Mouse (Mus musculus) c-Kit-positive CD71-negative TER-119-negative erythroid progenitor cells, embryonic 14.5 days (primary cell): Measurements from ENCODE around the gene Tgfbrap1.
"Not testable (repeated sequence)": the region's sequence is repeated elsewhere in the genome, so short reads cannot be mapped to it uniquely, and the experiment has no call there.

Experiments used
- DNase-seq: peaks from one replicate; pipeline ENCODE4 v3.0.0-alpha.2; 2013; ENCODE audit warnings: low read depth

Gene Tgfbrap1

DNA sequence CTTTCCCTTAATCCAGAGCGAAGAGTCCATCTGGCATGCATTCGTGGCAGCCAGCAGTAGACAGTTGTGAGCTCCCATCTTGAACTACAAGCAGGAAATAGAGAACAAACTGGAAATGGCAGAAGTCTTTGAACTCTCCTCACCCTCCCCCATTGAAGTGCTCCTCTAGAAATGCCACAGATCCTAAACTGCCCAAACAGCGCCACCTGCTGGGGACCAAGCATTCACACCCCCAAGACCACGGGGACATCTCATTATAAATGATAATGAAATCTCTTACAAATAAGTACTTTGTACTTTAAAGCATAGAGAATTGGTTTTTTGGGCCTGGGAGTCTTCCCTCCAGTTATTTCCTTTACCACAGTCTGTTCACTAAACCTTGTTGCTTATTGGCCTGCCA lies 12.1 kb upstream of the Tgfbrap1 start:
- DNase-seq: peak; percentile 50

- DNase-seq: no peak
Observed at GRCm38 (mm10) chr1:43108729-43109128, 10.3 kb upstream of the Tgfbrap1 start.

DNA sequence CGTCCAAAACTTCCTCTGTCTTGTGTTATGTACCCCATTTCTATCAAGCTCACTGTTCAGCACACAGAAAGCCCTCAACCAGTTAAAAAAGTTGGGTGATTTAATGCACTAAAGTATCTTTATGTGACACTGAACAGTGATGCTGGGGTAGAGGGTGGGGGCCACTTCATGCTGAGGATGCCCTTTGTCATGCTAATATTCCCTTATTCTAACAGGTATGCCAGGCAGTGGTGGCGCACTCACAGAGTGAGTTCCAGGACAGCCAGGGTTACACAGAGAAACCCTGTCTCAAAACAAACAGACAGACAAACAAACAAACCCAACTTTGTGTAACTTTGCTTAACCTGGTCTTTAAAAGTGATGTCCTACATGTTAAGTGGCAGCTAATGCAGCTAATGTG lies 4.2 kb downstream of the Tgfbrap1 start:
- DNase-seq: no peak

DNA sequence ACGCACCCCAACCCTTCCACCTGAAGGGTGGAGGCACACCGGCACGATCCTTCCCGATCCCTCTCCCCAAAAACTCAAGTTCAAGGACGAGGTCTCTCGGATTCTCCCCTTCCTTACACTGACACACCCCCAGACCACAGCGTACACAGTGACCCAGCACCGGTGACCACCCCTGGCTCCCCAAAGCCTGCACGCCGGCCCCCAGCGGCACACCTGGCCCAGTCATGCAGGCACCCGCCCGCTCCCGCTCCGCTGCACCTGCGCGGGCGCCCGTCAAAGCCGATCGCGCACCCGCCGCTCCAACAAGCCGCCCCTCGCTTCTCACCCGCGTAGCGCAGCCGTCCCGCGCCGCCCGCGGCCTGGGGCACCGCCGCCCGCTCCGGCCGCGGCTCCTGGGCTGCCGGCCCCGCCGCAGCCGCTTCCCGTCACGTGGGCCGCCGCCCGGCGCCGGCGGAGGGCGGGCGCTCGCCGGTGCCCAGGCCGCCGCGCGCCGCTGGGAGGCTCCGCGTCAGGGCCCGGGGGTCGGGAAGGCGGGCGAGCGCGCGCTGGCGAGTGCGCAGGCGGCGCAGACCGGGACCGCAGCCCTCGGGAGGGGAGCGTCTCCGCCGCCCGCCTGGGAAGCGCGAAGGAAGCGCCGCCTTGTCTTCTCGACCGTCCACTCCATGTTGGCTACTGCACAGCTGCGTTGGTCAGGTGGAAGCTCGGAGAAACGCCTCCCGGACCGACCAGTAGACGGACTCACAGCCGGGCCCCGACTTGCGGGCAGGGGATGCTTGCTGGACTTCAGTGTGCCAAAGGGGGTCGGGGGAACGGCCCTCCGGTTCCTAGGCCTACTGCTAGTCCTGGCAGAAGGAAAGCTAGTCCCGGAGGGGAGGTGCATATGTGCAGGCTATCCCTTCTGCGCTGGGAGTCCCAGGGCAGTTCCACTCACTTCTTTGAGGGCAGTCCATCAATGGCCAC lies 6.1 kb downstream of the Tgfbrap1 start:
- DNase-seq: no peak

DNA sequence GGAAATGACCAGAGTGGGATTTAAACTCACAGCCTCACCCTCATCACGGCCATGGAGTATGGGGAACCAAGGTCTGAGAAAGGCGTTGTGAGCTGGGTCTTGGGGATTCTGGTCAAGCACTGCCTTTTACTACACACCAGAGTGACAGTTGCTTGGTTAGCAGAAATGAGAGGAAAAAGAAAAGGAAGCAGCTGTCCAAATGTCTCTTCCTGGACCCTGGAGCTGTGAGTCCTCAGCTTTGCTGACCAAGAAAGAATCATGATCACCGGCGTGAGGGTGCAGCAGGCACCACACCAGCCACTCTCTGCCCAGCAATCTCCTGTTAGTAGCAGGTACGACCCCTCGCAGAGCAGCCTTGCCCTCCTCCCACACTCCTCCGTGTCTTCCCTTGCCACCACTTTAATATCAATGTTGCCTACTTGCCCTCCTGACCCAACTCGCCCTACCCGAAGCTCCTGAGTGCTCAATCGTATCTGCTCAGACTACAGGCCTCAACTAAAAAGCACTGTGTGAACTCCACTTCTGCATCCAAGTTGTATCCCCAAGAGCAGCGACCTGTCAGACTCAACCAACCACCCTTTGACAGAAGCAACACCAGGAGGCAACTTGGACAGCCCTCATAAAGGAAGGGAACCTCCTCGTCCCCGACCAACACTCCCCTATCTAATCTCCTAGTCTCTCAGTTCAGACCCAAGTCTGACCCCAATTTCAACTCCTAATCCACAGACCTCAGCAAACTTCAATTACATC lies 7.0 kb downstream of the Tgfbrap1 start:
- DNase-seq: no peak

DNA sequence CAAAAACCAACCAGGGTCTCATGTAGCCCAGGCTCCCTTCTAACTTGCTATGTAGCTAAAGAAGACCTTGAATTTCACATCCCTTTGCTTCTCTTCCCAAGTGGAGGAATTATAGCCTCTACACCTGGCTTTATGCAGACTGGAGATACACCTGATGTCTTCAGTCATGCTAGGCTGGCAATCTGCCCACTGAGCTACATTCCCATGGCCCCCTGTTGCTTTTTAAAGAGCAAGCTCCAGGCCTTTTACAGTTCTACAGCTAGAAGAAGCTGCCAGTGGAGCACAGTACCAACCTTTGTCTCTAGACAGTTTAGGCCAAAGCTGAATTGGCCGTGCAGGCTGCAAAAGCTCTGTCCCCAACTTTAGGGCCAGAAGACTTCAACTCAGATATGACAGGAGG lies 8.0 kb downstream of the Tgfbrap1 start:
- DNase-seq: no peak

- DNase-seq: no peak
Observed at GRCm38 (mm10) chr1:43082946-43083345, 15.5 kb downstream of the Tgfbrap1 start.

DNA sequence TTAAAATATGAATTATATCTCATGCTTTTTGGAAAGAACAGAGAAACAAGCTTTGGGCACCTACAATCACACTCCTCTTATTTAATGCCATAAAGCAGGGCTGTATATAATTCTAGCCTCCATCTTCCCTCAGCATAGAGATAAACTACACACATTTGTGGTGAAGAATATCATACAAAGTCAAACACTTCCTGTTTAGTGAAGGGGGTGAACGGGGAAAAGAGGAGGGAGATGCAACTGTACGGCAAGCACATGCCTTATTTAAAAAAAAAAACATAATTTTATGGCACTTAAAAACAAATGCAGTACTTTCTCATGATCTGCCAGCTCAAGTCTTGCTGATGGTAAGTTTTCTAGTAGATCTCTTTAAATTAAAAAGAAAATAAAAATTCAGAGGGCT lies 20.3 kb downstream of the Tgfbrap1 start:
- no peak for DNase-seq

DNA sequence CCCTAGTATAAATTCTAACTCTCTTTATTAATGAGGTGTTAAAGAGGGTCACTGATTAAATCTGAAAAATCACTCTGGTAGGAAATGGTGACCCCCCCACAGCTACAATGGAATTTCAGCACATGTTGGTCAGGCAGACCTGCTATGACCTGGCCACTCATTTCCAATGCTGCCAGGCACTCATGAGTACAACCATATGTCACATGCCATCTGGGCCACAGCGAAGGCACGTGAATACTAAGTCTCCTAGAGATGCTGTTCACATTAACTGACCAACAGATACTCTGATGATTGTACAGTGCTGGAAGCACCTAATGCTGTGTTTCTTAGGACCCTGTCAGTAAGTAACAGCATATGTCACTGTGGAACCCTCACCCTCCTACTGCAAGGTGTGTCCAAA lies 23.6 kb downstream of the Tgfbrap1 start:
- DNase-seq: no peak

DNA sequence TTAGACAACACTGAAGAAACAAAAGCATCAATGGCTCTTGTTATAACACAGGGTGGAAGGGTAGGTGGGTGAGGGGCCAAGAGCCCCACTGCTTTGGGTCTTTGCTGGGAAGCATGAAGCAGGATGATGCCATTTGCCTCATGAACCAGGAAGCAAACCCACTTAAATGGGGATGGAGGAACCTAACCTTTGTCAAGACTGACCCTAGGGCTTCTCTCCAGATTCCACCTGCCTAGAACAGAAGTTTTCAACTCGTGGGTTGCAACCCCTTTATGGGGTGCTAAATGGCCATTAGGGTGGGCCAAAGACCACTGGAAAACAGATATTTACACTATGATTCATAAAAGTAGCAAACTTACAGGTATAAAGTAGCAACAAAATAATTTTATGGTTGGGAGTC lies 25.9 kb downstream of the Tgfbrap1 start:
- DNase-seq: no peak

DNA sequence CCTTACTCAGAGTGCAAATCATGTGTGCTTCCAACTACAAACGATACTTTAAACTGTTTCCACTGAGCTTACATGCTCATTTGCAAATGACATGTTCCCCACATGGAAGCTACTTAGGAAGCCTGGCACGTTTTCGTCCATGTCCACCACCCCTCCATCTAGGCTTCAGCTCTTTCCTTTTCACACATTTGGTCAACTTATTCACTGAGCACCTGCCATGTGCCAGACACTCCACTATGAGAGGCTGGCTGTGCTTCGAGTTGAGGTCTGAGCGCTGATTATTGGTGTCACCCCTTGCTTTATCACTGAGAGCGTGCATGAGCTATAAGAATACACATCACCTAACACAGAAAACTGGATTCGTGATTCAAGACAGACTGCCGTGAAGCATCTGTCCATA lies 26.4 kb downstream of the Tgfbrap1 start:
- DNase-seq: no peak

DNA sequence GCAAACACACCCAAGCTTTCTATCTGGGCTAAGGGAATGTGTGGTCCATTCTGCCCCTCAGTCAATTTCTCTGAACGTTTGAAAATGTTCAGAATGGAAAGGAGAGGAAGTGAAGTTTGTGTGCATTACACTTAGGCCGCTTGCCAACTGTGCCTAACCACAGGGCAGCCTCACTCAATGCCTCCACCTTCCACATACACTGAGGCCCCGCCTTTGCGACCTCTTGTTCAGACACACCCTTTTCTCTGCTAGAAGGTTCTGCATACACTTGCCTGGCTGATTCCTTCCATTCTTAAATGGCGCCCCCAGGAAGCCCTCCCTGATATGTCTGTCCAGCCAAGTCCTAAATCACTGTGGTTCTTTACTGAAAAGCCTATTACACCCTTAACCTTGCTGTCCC lies 27.7 kb downstream of the Tgfbrap1 start:
- no peak for DNase-seq

- no peak for DNase-seq
Observed at GRCm38 (mm10) chr1:43067551-43067950, 30.9 kb downstream of the Tgfbrap1 start.

DNA sequence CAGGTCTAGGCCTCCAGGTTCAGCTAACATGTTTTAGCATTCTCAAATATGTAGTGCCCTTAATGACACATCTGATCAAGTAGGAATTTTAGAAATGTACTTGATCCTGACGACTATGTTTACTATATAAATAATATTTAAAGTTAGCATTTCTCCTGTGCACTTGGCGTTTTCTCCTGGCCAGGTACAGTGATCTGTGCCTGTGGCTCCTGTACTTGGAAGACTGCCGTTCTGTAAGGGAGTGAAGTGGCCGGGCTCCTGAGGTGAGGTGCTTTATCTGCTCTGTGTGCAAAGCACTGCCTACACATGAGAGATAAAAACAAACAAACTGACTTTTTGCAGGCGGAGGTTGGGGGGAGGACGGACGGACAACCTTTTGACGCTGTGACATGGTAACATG lies 31.9 kb downstream of the Tgfbrap1 start:
- no peak for DNase-seq

GRCm38 (mm10) chr1:43065615-43066310 lies 32.7 kb downstream of the Tgfbrap1 start:
- DNase-seq: peak; percentile 32

GRCm38 (mm10) chr1:43051903-43052302 lies 46.5 kb downstream of the Tgfbrap1 start:
- DNase-seq: no peak

DNA sequence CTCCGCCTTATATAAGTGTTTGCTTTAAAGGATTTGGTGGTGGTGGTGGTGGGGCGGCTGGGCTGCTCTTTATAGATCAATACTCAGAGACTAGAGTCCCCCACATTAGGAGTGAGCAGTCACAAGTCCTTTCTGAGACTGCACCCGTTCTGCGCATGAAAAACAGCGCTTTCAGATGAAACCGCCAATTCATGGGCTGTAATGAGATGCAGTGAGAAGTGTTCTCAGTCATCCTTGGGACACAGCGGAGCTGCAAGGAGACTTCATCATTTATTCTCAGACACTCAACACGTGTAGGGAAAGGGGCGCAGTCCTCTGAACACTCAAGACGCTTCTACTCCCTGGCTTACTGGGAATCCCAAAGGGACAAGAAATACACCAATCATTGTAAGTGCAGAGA lies 50.6 kb downstream of the Tgfbrap1 start:
- DNase-seq: no peak

DNA sequence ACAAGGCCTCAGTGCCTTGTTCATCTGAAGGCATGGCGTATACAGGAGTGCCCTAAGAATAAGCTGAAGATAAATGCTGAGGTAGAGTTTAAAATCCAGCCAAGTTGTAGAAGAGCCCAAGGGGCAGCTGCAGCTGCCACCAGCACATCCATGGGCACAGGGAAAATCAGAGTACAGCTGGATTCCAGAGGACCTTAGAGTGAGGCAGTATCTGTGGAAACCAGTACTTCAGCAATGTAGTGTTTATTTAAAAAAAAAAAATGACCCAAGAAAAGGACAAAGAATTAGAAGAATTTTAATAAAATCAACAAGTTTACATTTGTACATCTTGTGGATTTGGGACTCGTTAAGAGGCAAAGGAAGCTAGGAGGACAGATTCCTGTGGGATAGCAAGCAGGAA lies 51.4 kb downstream of the Tgfbrap1 start:
- no peak for DNase-seq

DNA sequence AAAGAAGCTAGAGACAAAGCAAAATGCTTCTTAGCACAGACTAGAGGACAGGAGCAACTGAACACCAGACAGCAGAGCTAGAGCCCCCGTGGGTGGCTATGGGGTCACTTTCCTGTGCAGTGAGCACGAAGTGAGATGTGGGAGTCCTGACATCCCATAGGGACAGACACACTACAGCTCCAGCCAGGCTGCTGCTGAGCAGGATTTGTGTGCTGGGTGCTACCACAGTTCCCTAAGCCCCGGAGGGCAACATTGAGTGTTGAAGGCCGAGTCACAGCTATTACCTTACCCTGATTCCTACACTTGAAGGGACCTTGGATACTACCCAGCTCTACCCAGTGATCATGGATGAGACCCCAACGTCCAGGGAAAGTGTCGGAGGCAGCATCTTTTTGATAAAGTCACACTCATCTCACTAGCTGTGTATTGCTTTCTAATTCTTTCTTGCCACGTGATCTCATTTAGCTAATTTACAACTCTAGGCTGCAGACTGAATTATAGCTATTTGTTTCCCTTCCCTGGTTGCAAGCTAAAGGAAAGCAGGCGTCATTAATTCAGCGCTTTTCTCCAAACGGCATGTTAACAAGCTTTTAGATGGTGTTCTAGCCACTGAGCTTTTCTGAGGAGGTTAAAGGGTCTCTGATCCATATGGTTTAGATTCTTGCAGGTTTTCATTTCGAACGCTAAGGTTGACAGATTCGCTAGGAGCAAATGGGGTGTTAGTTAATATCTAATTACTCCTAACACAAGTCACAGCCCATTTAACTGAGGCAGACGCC lies 53.0 kb downstream of the Tgfbrap1 start:
- no peak for DNase-seq

DNA sequence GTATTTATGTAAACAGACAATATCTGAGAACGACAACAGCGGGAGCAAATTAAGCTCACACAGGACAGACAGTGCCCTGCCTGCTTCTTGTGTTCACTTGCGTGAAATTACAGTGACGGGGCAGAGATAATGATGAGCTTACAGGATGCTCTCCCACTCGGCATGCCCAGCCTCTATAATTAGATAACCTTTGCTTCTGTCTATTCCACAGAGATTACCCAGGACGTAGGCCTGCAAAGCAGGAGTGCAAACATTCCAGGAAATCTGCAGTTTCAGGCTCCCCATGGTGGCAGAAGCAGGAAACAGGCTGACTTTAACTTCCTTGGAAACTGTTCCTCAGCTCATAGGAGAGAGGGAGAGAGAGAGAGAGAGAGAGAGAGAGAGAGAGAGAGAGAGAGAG lies 56.2 kb downstream of the Tgfbrap1 start:
- DNase-seq: no peak

GRCm38 (mm10) chr1:43036014-43036413 lies 62.4 kb downstream of the Tgfbrap1 start:
- DNase-seq: no peak

GRCm38 (mm10) chr1:43015153-43015685 lies 83.2 kb downstream of the Tgfbrap1 start:
- DNase-seq: not testable (repeated sequence)
